In genomic region chrX:7657221-7657639, GRCm38 (mm10) we compare ENCODE assay signal across 8 mouse cellular contexts. TPM values are rescaled to one million over a fixed set of nuclear protein-coding genes. Genes with fewer than 3 reads are reported as not detected.
DNase-seq lines count a peak whose midpoint lies in the region; ATAC-seq and TF ChIP-seq lines count a peak whose summit lies in the region.

Prickle3 (plus strand) TSS chrX:7657260.

- peak; percentile 38 to 51 for DNase-seq in adrenal gland, adult 18-20 months (ENCODE audit: low spot score in 2 of 2)
- DNase-seq in forebrain, postnatal 0 days = no peak
- peak; percentile 63 for DNase-seq in thymus, postnatal 4 days
- DNase-seq in cerebellum, adult 18-20 months = no peak

- no peaks in the 10 kb centered on the region for H3K9me3 ChIP-seq in E14TG2a.4 (ENCODE audit: low read length)
- no peaks in the 10 kb centered on the region for H3K9me3 ChIP-seq in forebrain, postnatal 0 days (ENCODE audit: low read length)
- 0 out of 2 replicates have a peak, but pooled peaks cover 4% of the 10 kb centered on the region for H3K9me3 ChIP-seq in hindbrain, embryonic 12.5 days (replicated peaks)
- no peaks in the 10 kb centered on the region for H3K9me3 ChIP-seq in limb, embryonic 15.5 days
- H3K9me3 ChIP-seq in midbrain, embryonic 15.5 days = no peaks in the 10 kb centered on the region

- peak within 1 kb of the TSS; percentile 69 for H3K4me3 ChIP-seq in E14TG2a.4 (replicated peaks; ENCODE audit: low read length)
- peak within 1 kb of the TSS; percentile 20 for H3K4me3 ChIP-seq in forebrain, postnatal 0 days (ENCODE audit: low read depth, low read length)
- peak within 1 kb of the TSS; percentile 29 for H3K4me3 ChIP-seq in hindbrain, embryonic 12.5 days
- H3K4me3 ChIP-seq in limb, embryonic 15.5 days = peak within 1 kb of the TSS; percentile 49
- peak within 1 kb of the TSS; percentile 30 for H3K4me3 ChIP-seq in midbrain, embryonic 15.5 days

- no peaks in the 10 kb centered on the region for H3K27me3 ChIP-seq in E14TG2a.4 (ENCODE audit: insufficient read depth, low read length)
- H3K27me3 ChIP-seq in forebrain, postnatal 0 days (ENCODE audit: insufficient read depth, low read length) = no peaks in the 10 kb centered on the region
- no peaks in the 10 kb centered on the region for H3K27me3 ChIP-seq in hindbrain, embryonic 12.5 days
- H3K27me3 ChIP-seq in limb, embryonic 15.5 days = no peaks in the 10 kb centered on the region
- no peaks in the 10 kb centered on the region for H3K27me3 ChIP-seq in midbrain, embryonic 15.5 days (replicated peaks)

- 34% methylated on average over 26 of the region's 26 CpGs for WGBS in forebrain, postnatal 0 days
- 27% methylated on average over 26 of the region's 26 CpGs for WGBS in hindbrain, embryonic 12.5 days
- WGBS in limb, embryonic 15.5 days = 19% methylated on average over 26 of the region's 26 CpGs
- WGBS in midbrain, embryonic 15.5 days = 25% methylated on average over 25 of the region's 26 CpGs

- H3K4me2 ChIP-seq in forebrain, postnatal 0 days (ENCODE audit: low read depth) = peak within 1 kb of the TSS; percentile 43
- H3K4me2 ChIP-seq in hindbrain, embryonic 12.5 days (replicated peaks) = peak within 1 kb of the TSS; percentile 47
- H3K4me2 ChIP-seq in limb, embryonic 15.5 days = peak within 1 kb of the TSS; percentile 50
- H3K4me2 ChIP-seq in midbrain, embryonic 15.5 days = peak within 1 kb of the TSS; percentile 43

- ATAC-seq in forebrain, postnatal 0 days = peak; percentile 67
- ATAC-seq in hindbrain, embryonic 12.5 days (ENCODE audit: low FRiP score) = no peak
- no peak for ATAC-seq in limb, embryonic 15.5 days (ENCODE audit: insufficient number of reproducible peaks, low FRiP score, low TSS enrichment, low read depth)
- ATAC-seq in midbrain, embryonic 15.5 days (replicated peaks) = peak; percentile 48; the same call in 1 of the 2 replicates

- peaks cover 35% of the 10 kb centered on the region for H3K4me1 ChIP-seq in E14TG2a.4 (replicated peaks; ENCODE audit: low read depth, low read length)
- H3K4me1 ChIP-seq in forebrain, postnatal 0 days (ENCODE audit: insufficient read depth) = no peaks in the 10 kb centered on the region
- peaks cover 5% of the 10 kb centered on the region; the same call in 1 of the 2 replicates for H3K4me1 ChIP-seq in hindbrain, embryonic 12.5 days
- H3K4me1 ChIP-seq in limb, embryonic 15.5 days = peaks cover 6% of the 10 kb centered on the region; the same call in 1 of the 2 replicates
- H3K4me1 ChIP-seq in midbrain, embryonic 15.5 days = no peaks in the 10 kb centered on the region; the same call in 1 of the 2 replicates

- no peak for TF ChIP-seq CTCF in E14TG2a.4 (conservative IDR thresholded peaks at IDR 0.05; ENCODE audit: low read length)
- no peak for TF ChIP-seq CTCF in forebrain, postnatal 0 days (IDR thresholded peaks at IDR 0.05; ENCODE audit: low read depth)

- H3K36me3 ChIP-seq in E14TG2a.4 (ENCODE audit: insufficient read depth, low read length) = no peaks in the 10 kb centered on the region
- H3K36me3 ChIP-seq in forebrain, postnatal 0 days (ENCODE audit: insufficient read depth) = 0 out of 2 replicates have a peak, but pooled peaks cover 4% of the 10 kb centered on the region
- H3K36me3 ChIP-seq in hindbrain, embryonic 12.5 days = no peaks in the 10 kb centered on the region
- H3K36me3 ChIP-seq in limb, embryonic 15.5 days = no peaks in the 10 kb centered on the region
- H3K36me3 ChIP-seq in midbrain, embryonic 15.5 days (replicated peaks) = no peaks in the 10 kb centered on the region

- H3K27ac ChIP-seq in forebrain, postnatal 0 days (ENCODE audit: low read depth, low read length) = no peak within 1 kb of the TSS
- no peak within 1 kb of the TSS for H3K27ac ChIP-seq in hindbrain, embryonic 12.5 days
- peak within 1 kb of the TSS; percentile 68 for H3K27ac ChIP-seq in limb, embryonic 15.5 days
- no peak within 1 kb of the TSS for H3K27ac ChIP-seq in midbrain, embryonic 15.5 days

- H3K9ac ChIP-seq in forebrain, postnatal 0 days = peak within 1 kb of the TSS; percentile 31; the same call in 1 of the 2 replicates
- H3K9ac ChIP-seq in hindbrain, embryonic 12.5 days = 0 out of 2 replicates have a peak within 1 kb of the TSS, but pooled peaks have one; percentile 32
- H3K9ac ChIP-seq in limb, embryonic 15.5 days = peak within 1 kb of the TSS; percentile 48; the same call in 1 of the 2 replicates
- H3K9ac ChIP-seq in midbrain, embryonic 15.5 days = peak within 1 kb of the TSS; percentile 29; the same call in 1 of the 2 replicates

RNA-seq across cellular contexts. Expression of gene Prickle3, which starts in this region (rescaled TPM):
- 10 to 100 TPM in 1 of 2 experiments, 1 to 10 TPM in 1; 8.8 to 11.7 TPM for total RNA-seq in adrenal gland, adult 18-20 months (2021)
- total RNA-seq in forebrain, postnatal 0 days (2014; rRNA removed) = 1.2 TPM in 2 replicates
- polyA plus RNA-seq in forebrain, postnatal 0 days (2015; fragmentation: Nextera tagmentation; extraction: Ambion mirVana) = 1.0 and 1.5 TPM in 2 replicates
- 3.1 TPM in 2 replicates for polyA plus RNA-seq in hindbrain, embryonic 12.5 days (2016; fragmentation: Nextera tagmentation; extraction: Ambion mirVana)
- 17.7 and 18.1 TPM in 2 replicates for polyA plus RNA-seq in limb, embryonic 15.5 days (2015; fragmentation: Nextera tagmentation; extraction: Ambion mirVana)
- polyA plus RNA-seq in midbrain, embryonic 15.5 days (2015; fragmentation: Nextera tagmentation; extraction: Ambion mirVana) = 1.6 and 1.7 TPM in 2 replicates

Comparison
In these comparisons a context has a peak if more than half of its experiments do, and no peak if none do; other contexts are left out.
1. DNase-seq: peak in adrenal gland, adult 18-20 months (2 of 2) and thymus, postnatal 4 days (single experiment); none in forebrain, postnatal 0 days (single experiment) and cerebellum, adult 18-20 months (0 of 2).
2. ATAC-seq: peak in forebrain, postnatal 0 days (single experiment) and midbrain, embryonic 15.5 days (single experiment); none in hindbrain, embryonic 12.5 days (single experiment) and limb, embryonic 15.5 days (single experiment).
3. Peak in every context shown above with its lines, with median percentiles within 50 percentile points of each other: H3K4me3 ChIP-seq, H3K4me2 ChIP-seq and H3K9ac ChIP-seq.